Mouse (Mus musculus) layer of hippocampus, adult 8-10 months (tissue): ENCODE measurements at regions not wholly inside any gene's neighbourhood (a gene's known extent, or its start where the extent isn't known, plus 50 kb on each side); places are given as distances from the start of the nearest gene placed in this dataset.
"Not testable (repeated sequence)": the region's sequence is repeated elsewhere in the genome, so short reads cannot be mapped to it uniquely, and the experiment has no call there.

Source experiments
- DNase-seq, 2 experiments: peaks; one replicate each; pipeline ENCODE4 v3.0.0; 2022; ENCODE audit warnings: low spot score in 2 of 2

DNA sequence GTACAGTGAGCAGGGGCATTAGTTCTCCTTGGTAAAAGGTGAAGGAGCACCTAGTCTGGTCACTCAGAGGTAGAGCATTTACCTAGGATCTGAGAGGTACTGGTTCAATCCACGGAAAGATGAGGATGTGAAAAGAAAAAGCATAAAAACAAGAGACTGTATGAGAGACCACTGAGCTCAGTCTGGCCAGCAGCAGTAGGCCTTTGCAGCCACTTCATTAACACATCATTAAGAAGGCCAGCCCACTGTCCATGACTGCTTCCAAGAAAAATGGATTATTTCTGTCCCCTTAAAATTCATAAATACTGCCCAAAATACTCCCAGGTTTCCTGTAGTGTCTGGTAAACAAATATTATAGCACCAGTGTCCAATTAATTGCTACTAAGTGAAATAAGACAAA lies 499.3 kb upstream of the 4930578C19Rik start:
- DNase-seq, result no peak

DNA sequence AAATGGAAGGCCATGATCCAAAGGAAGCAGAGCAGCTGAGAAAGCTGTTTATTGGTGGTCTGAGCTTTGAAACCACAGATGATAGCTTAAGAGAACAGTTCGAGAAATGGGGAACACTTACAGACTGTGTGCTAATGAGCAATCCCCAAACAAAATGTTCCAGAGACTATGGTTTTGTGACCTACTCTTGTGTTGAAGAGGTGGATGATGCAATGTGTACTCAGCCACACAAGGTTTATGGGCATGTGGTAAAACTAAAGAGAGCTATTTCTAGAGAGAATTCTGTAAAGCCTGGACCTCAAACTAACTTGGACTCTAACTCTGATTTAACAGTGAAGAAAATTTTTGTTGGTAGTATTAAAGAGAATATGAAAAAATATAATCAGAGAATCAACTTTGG lies 481.4 kb upstream of the 4930578C19Rik start:
- no peak for DNase-seq

DNA sequence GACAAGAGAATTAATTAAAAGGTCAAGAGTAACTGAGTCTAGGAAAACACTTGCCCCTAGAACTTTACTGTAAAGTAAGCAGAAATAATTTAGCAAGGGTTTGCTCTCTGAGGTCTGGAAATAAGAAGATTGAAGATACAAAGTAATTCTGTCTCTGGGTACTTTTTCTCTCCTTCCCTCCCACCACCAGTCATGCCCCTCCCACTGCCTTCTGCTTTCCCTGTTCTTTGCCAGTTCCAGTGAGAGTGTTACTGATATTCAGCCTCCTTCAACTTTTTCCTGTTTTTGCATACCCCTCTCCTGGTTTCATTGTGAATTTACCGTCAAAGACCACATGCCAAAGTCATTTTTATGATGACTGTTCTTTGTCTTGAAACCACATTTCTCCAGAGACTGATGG lies 472.1 kb upstream of the 4930578C19Rik start:
- peak in 1 of 2 experiments; percentile 2 for DNase-seq

DNA sequence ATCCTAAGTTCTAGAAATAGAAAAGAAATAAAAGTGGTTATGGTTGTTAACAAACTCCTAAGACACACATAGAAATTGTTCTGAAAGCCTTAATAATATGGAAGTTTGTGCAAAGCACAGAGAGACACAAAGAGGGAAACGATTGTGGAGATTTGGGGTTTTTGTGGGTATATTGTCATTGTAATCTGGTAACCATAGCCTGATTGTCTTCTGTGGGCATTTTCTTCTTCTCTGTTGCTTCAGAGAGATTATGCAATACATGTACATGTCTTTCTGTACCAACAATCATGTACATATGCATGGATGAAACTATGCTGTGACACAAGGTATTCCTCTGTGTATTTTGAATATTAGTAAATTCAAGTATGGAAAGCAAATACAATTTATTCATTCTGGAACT lies 461.9 kb upstream of the 4930578C19Rik start:
- no peak for DNase-seq

DNA sequence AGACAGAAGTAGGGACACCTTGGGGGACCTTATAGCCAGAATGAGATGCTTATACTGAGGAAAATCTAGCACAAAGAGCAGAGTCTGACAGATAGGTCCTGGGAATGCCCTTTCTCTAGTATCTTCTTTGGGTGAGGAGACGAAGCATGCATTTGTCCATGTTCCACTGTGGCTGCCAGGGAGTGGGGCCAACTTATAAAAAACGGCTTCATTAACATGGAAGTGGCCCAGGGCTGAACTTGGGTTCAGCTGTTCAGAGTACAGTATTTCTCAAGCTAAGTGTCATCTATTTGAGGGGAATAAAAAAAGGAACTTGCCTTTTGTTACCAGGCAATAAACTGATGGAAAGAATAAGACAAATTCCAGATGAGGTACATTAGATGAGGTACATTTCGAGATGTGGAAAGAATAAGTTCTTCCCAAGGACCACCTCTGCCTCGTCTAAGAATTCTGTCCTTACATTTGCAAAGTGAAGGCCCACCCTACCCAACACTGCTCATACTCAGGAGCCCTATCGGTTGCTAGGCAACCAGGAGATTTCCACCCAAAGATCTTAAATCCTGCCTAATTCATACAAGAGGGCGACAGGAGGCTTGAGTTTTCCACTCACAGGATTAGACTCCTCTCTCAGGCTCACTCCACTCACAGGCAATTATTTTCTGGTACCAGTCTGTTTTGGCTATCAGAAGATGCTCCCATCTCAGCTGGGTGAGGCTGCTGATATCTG lies 460.3 kb upstream of the 4930578C19Rik start:
- DNase-seq, result no peak

DNA sequence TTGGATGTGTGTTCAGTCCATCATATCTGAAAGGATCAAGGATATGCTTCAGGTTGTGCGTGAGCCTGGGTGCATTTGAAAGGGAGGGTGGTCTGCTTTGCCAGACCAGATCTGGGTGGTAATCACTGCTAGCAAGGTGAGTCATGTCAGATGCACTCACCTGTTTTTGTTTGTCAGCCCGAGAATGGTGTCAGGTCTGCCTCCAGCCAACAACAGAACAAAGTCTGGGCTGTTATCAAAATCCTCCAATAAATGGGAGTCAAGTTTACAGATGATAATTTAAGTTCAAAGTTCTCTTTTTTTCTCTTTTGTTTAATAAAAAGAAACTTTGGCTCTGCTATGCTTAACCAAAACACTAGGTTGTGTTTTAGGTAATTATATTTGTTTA lies 421.6 kb upstream of the 4930578C19Rik start:
- DNase-seq, result no peak

DNA sequence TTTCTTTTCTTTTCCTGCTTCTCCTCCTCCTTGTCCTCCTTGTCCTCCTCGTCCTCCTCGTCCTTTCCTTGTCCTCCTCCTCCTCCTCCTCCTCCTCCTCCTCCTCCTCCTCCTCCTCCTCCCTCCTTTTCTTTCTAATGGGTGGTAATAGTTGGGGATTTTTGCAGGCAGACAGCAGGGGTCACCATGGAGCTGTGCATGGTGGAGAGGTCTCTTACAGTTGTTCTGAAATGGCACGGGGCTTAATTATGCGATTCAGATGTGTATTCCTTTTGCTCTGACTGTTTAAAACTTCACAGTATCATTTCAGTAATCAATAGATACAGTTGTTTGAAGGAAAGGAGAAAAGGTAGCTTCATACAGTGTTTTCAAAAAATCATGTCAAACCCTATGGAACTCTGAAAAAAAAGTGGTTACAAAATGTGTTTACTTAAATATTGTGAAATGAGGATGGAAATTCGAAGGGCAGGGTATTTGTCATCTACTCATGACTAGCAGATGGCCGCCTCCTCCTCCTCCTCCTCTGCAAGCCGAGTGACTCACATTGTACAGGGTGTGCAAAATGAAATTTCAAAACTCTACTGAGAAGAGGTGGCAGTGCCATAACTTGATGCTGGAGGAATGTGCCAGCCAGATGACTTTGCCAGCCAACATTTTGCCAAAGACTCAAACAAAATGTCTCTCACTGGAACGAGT lies 421.0 kb upstream of the 4930578C19Rik start:
- DNase-seq, result peak; percentile 60 to 67

DNA sequence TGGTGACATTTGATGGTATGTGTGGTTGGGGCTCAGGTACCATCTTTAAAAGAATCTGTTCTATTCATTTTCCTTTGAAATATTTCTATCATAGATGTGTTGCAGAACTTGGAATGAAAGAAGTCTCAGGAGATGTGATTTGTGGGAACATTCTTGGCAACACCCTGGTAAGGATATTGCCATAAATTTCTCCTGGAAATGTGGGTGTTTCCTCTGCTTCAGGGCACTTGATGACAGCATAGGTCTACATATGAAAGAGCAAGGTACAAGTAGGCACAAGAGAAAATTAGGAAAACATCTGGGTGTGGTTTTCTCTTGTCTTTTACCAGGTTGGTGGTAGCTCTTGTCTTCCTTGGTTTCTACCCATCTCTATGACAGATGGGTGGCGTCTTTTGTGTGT lies 414.5 kb upstream of the 4930578C19Rik start:
- DNase-seq, result no peak

DNA sequence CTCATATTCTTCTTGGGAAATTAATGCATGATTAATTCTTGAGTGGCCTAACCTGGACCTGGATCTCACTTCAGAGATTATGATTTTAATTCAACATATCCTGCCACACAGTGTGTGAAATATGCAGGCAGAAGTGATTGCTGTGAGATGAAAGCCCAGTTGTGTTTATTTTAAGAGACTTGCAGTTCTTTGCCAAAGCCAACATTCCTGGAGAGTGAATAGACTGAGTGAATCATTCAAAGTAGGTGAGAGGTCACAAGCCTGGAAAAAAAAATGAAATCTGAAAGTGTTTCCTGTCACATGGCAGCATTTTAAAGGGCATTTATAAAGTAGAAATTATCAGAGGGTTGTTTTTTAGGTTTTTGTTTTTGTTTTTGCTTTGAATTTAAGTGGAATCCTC lies 412.9 kb upstream of the 4930578C19Rik start:
- DNase-seq, result no peak

DNA sequence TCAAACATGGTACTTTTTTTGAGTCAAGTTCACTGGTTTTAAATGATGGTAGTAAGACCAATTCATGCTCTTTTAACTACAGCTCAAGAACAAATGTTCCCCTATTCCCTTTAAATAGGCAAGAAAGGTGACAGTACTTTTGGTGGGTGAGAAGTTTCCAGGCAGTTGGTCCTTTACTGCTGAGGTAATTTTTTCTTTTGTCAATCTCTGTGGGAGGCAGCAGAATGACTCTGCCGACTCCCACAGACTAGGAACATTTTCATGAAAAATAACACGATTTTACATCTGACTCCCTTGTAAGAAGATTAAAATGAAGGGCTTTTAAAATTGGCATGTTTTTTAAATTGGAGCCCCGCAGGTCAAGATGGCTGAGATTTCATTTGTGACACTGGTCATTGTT lies 377.5 kb upstream of the 4930578C19Rik start:
- DNase-seq, result no peak

DNA sequence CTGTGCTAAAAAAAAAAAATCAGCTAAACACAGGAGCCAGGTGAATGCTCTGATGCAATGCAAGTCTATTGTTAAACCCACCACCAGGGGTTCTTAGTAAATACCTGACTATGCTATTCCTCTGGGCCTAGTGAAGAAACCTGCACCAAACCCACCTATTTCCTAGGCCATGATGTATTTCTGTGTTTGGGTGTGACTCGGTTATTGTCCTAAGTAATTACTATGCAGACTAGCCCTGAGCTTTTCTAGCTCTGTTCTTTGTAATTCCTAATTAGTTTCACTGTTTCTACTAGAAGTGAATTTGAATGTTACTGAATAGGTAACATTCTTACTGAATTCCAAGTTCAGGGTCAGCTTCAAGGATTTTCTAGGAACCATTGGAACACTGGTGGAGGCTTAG lies 363.8 kb upstream of the 4930578C19Rik start:
- not testable (repeated sequence) for DNase-seq

DNA sequence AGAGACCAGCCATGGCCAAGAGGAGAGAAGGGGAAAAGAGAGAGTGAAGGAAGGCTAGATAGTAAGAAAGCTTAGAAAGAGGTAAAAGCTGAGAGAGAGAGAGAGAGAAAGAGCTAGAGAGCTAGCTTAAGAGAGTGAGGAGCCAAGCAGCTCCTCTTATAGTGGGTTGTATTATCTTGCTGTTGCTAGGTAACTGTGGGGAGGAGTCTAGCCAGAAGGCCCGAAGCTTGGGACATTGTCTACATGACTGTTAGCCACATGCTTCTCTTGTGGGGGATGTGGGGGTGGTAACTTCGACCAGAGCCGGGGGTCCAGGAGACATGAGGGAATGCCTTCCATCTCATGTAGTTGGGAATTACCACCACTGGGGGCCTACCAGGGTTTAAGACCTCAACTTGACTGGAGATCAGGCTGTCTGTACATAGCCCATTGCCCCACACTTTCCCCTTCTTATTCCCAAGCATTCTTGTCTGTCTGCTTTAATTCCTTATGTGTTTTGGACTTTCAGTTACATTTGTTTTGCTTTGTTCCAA lies 353.3 kb upstream of the 4930578C19Rik start:
- no peak for DNase-seq
